Mouse (Mus musculus) liver, embryonic 14.5 days (tissue): ENCODE data around the gene Pnpla1. TPM values are rescaled to one million over a fixed set of nuclear protein-coding genes. Genes with fewer than 3 reads are reported as not detected.

Experiments used
- ATAC-seq: fragments of 200-750 bp; cut with Nextera tagmentation; 2 replicates; pipeline ENCODE4 v1.8.0; 2017; ENCODE audit warnings: moderate number of reproducible peaks, mild to moderate bottlenecking, moderate library complexity; ENCODE audit not compliant: insufficient read depth
- DNase-seq, 3 experiments: peaks; one replicate each; pipeline ENCODE4 v3.0.0-alpha.2; 2012 to 2013; ENCODE audit warnings: low read depth in 3 of 3, low spot score in 3 of 3
- H3K27ac ChIP-seq: fragments of 300-500 bp; sonication (generic); 2 replicates; pipeline ENCODE4 v1.5.1; 2014; ENCODE audit warnings: moderate library complexity, mild to moderate bottlenecking, control low read depth, inconsistent platforms
- H3K27me3 ChIP-seq: fragments of 300-500 bp; sonication (generic); 2 replicates; pipeline ENCODE4 v1.6.1; 2014; ENCODE audit warnings: mild to moderate bottlenecking, low read length, moderate library complexity; ENCODE audit not compliant: control insufficient read depth, insufficient read depth
- H3K36me3 ChIP-seq: fragments of 300-500 bp; sonication (generic); replicated peaks from 2 replicates; pipeline ENCODE4 v1.6.1; 2014; ENCODE audit warnings: low read depth; ENCODE audit not compliant: control insufficient read depth, insufficient read depth
- H3K4me1 ChIP-seq, 2 experiments: fragments of 200-500 bp in 1 of 2; fragments of 300-500 bp in 1 of 2; sonication (generic) in 1 of 2; replicated peaks; 2 replicates each; pipeline ENCODE4 v1.6.1; 2012 to 2014; ENCODE audit warnings: antibody characterized with exemption in 1 of 2, inconsistent platforms in 1 of 2, low read length in 1 of 2; ENCODE audit not compliant: control insufficient read depth in 2 of 2, insufficient read depth in 2 of 2
- H3K4me2 ChIP-seq: fragments of 300-500 bp; sonication (generic); 2 replicates; pipeline ENCODE4 v1.6.1; 2014; ENCODE audit warnings: low read depth, mild to moderate bottlenecking, control low read depth, moderate library complexity
- H3K4me3 ChIP-seq, 2 experiments: fragments of 200-500 bp in 1 of 2; fragments of 300-500 bp in 1 of 2; sonication (generic) in 1 of 2; 2 replicates each; pipeline ENCODE4 v1.5.1; 2012 to 2014; ENCODE audit warnings: low read depth in 2 of 2, low read length in 2 of 2, mild to moderate bottlenecking in 2 of 2, control low read depth in 1 of 2, inconsistent platforms in 1 of 2, moderate library complexity in 1 of 2; ENCODE audit not compliant: insufficient read depth in 1 of 2
- H3K9ac ChIP-seq: fragments of 300-500 bp; sonication (generic); replicated peaks from 2 replicates; pipeline ENCODE4 v1.6.1; 2014; ENCODE audit warnings: mild to moderate bottlenecking, control low read depth, moderate library complexity
- H3K9me3 ChIP-seq: fragments of 300-500 bp; sonication (generic); 2 replicates; pipeline ENCODE4 v1.6.1; 2016; ENCODE audit warnings: low read length, mixed read lengths; ENCODE audit not compliant: control insufficient read depth
- CTCF ChIP-seq: IDR thresholded peaks from 2 replicates; pipeline ENCODE4 v1.5.1; 2016; ENCODE audit warnings: antibody characterized with exemption, low read depth, control low read depth
- EP300 ChIP-seq: IDR thresholded peaks from 2 replicates; pipeline ENCODE4 v1.6.1; 2016; ENCODE audit warnings: antibody characterized with exemption, low read depth
- WGBS: fragments of 180-500 bp; shearing (Covaris S2); extraction: QIAGEN DNeasy Blood & Tissue Kit; methylation state at CpG from one replicate; pipeline ENCODE4 v1.1.7; 2014; ENCODE audit not compliant: insufficient replicate concordance; 5-methylcytosine and 5-hydroxymethylcytosine counted together
- polyA plus RNA-seq, 2 experiments: library from polyadenylated mRNA; depleted of rRNA in 1 of 2; stranded (reverse) in 1 of 2; unstranded in 1 of 2; fragments of >200 nt; fragmentation: Nextera tagmentation in 1 of 2; extraction: Ambion mirVana in 1 of 2; gene quantifications; 2 replicates each; pipeline versions ENCODE4 v1.2.1 to v1.2.3; 2012 to 2014

The Pnpla1 gene
- polyA plus RNA-seq, 2 experiments: 0.01 to 0.04 TPM

DNA sequence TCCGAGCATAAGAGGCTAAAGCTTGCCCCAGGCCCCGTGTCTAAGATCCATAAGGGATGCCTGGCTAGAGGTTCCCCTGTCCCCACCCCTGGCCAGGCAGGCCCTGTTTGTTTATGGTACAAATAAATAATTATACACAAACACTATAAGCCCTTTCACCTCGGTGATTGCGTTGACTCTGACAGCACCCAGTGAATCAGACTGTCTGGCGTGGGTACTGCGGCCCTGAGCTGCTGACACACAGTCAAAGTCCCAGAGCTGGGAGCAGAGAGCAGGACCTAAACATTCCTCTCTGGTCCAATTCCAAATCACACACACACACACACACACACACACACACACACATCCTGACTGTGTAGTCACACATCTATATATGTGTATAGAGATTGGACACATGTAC is 55.7 kb downstream of the Pnpla1 start:
- ATAC-seq (no peak), DNase-seq (no peak)
- TF ChIP-seq CTCF: no peak
- TF ChIP-seq EP300: no peak
- no peak overlapping the region for H3K4me3 ChIP-seq
- no peaks in the 10 kb centered on the region for H3K36me3 ChIP-seq
- no peak overlapping the region for H3K4me2 ChIP-seq
- H3K27ac ChIP-seq: no peak overlapping the region
- H3K27me3 ChIP-seq: peaks cover 6% of the 10 kb centered on the region
- no peaks in the 10 kb centered on the region; a peak in 1 of 4 replicates for H3K4me1 ChIP-seq
- H3K9ac ChIP-seq: no peak overlapping the region
- 70% methylated on average over 6 of the region's 6 CpGs for WGBS
- H3K9me3 ChIP-seq: no peaks in the 10 kb centered on the region

DNA sequence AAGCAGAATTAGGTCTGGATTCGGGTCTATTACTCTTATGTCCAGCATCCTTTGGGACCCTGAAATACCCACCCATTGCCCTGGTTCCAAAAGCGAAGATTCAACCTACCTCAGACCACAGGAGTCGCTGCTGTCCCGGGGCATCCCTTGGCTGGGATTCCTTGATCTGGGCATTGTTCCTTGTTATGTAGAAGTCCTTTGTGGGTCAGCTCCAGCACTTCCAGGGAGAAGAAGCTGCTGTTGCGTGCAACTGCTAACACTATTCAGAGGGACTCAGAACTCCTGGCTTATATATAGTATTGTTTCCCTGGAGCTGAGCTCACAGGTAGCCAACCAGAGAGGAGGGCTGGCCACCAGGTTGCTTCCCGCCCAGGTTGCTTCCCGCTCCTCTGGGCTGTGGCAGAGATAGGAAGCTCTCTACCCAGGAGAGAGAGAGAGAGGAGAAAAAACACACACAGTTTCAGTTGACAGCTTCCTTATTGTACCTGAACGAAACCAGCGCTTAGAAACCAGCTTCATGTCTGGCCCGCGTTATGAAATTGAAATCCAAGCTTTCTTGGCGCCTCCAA is 56.9 kb downstream of the Pnpla1 start, which contains the start of gene 4930539E08Rik:
Gene 4930539E08Rik, minus strand, starts transcription at position 265 of the 569 bp plus-strand sequence.
- ATAC-seq: no peak
- Histone ChIP-seq H3K4me2 (no peak within 1 kb of the TSS), H3K27me3 (no peaks in the 10 kb centered on the region; the same call in 1 of the 2 replicates), H3K9ac (no peak within 1 kb of the TSS), H3K27ac (no peak within 1 kb of the TSS), H3K4me3 (no peak within 1 kb of the TSS), H3K4me1 (no peaks in the 10 kb centered on the region), H3K9me3 (no peaks in the 10 kb centered on the region), H3K36me3 (no peaks in the 10 kb centered on the region)
- TF ChIP-seq EP300 (no peak), CTCF (no peak)
- WGBS: 56% methylated on average over 12 of the region's 12 CpGs
- DNase-seq: no peak

- no peak for ATAC-seq
- TF ChIP-seq CTCF (no peak), EP300 (no peak)
- H3K4me2 ChIP-seq: no peak overlapping the region
- H3K27me3 ChIP-seq: no peaks in the 10 kb centered on the region
- H3K4me1 ChIP-seq: 0 out of 4 replicates have a peak, but pooled peaks cover 0 to 3% of the 10 kb centered on the region in 2 experiments
- no peak overlapping the region for H3K27ac ChIP-seq
- DNase-seq: no peak
- WGBS: 63% methylated on average over 1 of the region's 1 CpGs
- no peak overlapping the region for H3K4me3 ChIP-seq
- no peaks in the 10 kb centered on the region for H3K9me3 ChIP-seq
- no peak overlapping the region for H3K9ac ChIP-seq
- H3K36me3 ChIP-seq: no peaks in the 10 kb centered on the region
These were observed 58.3 kb downstream of the Pnpla1 start for GRCm38 (mm10) chr17:28916520-28916919.

DNA sequence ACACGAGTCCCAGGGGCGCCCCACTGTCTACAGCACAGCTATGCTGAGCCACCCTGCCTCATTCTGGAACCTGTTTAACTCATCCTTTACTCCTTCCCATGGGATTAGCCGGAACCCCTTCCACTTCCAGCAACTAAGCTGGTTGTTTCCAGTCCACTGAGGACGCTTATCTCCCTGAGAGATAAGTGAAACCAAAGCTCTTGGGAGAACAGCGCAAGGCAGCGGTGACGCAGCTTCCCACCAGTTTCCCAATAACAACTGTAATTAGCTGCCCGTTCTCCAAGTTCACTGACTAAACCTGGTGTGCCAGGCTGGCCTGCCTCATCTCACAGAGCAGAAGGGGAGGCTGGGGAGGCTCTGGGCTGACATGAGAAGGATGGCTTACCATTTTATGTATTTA is 62.9 kb downstream of the Pnpla1 start:
- Histone ChIP-seq H3K9me3 (no peaks in the 10 kb centered on the region), H3K4me3 (no peak overlapping the region), H3K9ac (no peak overlapping the region), H3K4me2 (no peak overlapping the region), H3K36me3 (no peaks in the 10 kb centered on the region), H3K27ac (no peak overlapping the region), H3K4me1 (peaks cover 0 to 6% of the 10 kb centered on the region in 2 experiments; a peak in 1 of 4 replicates), H3K27me3 (no peaks in the 10 kb centered on the region)
- no peak for ATAC-seq
- WGBS: 47% methylated on average over 8 of the region's 8 CpGs
- no peak for DNase-seq
- TF ChIP-seq EP300 (no peak), CTCF (no peak)

- Histone ChIP-seq H3K9me3 (no peaks in the 10 kb centered on the region), H3K4me3 (no peak overlapping the region), H3K27me3 (no peaks in the 10 kb centered on the region), H3K36me3 (no peaks in the 10 kb centered on the region), H3K9ac (no peak overlapping the region), H3K4me1 (peaks cover 0 to 10% of the 10 kb centered on the region in 2 experiments; a peak in 3 of 4 replicates), H3K27ac (no peak overlapping the region), H3K4me2 (no peak overlapping the region)
- WGBS: 9% methylated on average over 6 of the region's 6 CpGs
- TF ChIP-seq CTCF: no peak
- DNase-seq: no peak
- no peak for ATAC-seq
These were observed 63.9 kb downstream of the Pnpla1 start for GRCm38 (mm10) chr17:28922096-28922495.
